Comparison of ENCODE assay signal across 23 mouse cellular contexts in the genomic region with DNA sequence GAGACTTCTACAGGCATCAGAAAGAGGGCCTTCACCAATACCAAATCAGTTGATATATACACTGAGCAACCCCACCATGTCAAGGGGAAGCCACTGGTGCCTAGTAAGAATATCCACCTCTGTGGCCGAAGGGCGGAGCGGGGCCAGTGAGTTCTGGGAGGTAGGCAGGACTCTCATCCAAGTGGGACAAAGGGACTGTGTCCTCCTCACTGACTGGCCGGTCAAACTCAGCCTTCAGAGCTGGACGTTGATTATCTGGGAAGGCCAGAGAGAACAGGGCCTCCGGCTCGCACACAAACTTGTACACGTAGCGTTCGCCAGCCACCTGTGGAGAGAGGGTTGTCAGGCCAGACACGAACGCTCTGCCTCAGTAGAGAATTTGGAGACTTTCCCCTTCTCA. TPM values are rescaled to one million over a fixed set of nuclear protein-coding genes. Genes with fewer than 3 reads are reported as not detected.
"Had no signal": no experiment of that assay in that cellular context is flagged by ENCODE, and none has a peak within 500 bp of the region (broad histone marks: within the 10 kb centered on the region; RNA-seq: fewer than 3 reads in every experiment).

No protein-coding gene starts in this region.

- H3K27ac ChIP-seq: kidney, embryonic 15.5 days; liver, embryonic 12.5 days; liver, embryonic 15.5 days; lung, embryonic 15.5 days; midbrain, embryonic 10.5 days; midbrain, embryonic 13.5 days; stomach, postnatal 0 days had no signal

- ATAC-seq: liver, embryonic 12.5 days; midbrain, embryonic 13.5 days; midbrain, embryonic 16.5 days had no signal

- H3K27me3 ChIP-seq: kidney, embryonic 15.5 days had no signal

- H3K9me3 ChIP-seq: kidney, embryonic 15.5 days; liver, embryonic 12.5 days; liver, embryonic 15.5 days; lung, embryonic 15.5 days; megakaryocyte, embryonic 14.5 days; midbrain, embryonic 10.5 days; midbrain, embryonic 13.5 days had no signal

- H3K4me3 ChIP-seq: kidney, embryonic 15.5 days; liver, embryonic 12.5 days; liver, embryonic 15.5 days; lung, embryonic 15.5 days; megakaryocyte, embryonic 14.5 days; midbrain, embryonic 10.5 days; midbrain, embryonic 13.5 days had no signal

- H3K9ac ChIP-seq: kidney, embryonic 15.5 days; liver, embryonic 12.5 days; liver, embryonic 15.5 days; lung, embryonic 15.5 days; midbrain, embryonic 13.5 days had no signal

- H3K4me2 ChIP-seq: kidney, embryonic 15.5 days; liver, embryonic 12.5 days; liver, embryonic 15.5 days; lung, embryonic 15.5 days; midbrain, embryonic 13.5 days had no signal

- H3K4me1 ChIP-seq: liver, embryonic 15.5 days had no signal

- DNase-seq: kidney, adult 8-10 months; kidney, postnatal 10 days; kidney, postnatal 36 days; left cerebral cortex, postnatal 4 days; lung, adult 18-20 months; lung, postnatal 10 days; lung, postnatal 36 days; right cerebral cortex, adult 18-20 months; right cerebral cortex, postnatal 14 days; right cerebral cortex, postnatal 4 days; thymus, adult 2 months; thymus, postnatal 14 days; thymus, postnatal 4 days had no signal

RNA-seq across cellular contexts. Expression of gene Etv4, which starts 14.9 kb away (rescaled TPM):
- total RNA-seq: monocyte, adult 5-6 weeks had no signal
